Mouse (Mus musculus) stomach, embryonic 16.5 days (tissue): ENCODE measurements at regions not wholly inside any gene's neighbourhood (a gene's known extent, or its start where the extent isn't known, plus 50 kb on each side); places are given as distances from the start of the nearest gene placed in this dataset.

Experiments
- ATAC-seq: fragments of 200-750 bp; cut with Nextera tagmentation; 2 replicates; pipeline ENCODE4 v1.8.0; 2017; ENCODE audit warnings: moderate number of reproducible peaks, moderate TSS enrichment; ENCODE audit not compliant: insufficient read depth, low FRiP score
- H3K27ac ChIP-seq: fragments of 300-500 bp; sonication (generic); 2 replicates; pipeline ENCODE4 v1.5.1; 2014; ENCODE audit warnings: low read length
- H3K27me3 ChIP-seq: fragments of 300-500 bp; sonication (generic); 2 replicates; pipeline ENCODE4 v1.6.1; 2014; ENCODE audit warnings: low read length, control low read depth, mixed read lengths; ENCODE audit not compliant: control insufficient read depth, insufficient read depth
- H3K36me3 ChIP-seq: fragments of 300-500 bp; sonication (generic); 2 replicates; pipeline ENCODE4 v1.6.1; 2014; ENCODE audit warnings: low read length; ENCODE audit not compliant: control insufficient read depth, insufficient read depth
- H3K4me1 ChIP-seq: fragments of 300-500 bp; sonication (generic); 2 replicates; pipeline ENCODE4 v1.6.1; 2014; ENCODE audit warnings: low read length, control low read depth, mixed read lengths; ENCODE audit not compliant: control insufficient read depth, insufficient read depth
- H3K4me2 ChIP-seq: fragments of 300-500 bp; sonication (generic); 2 replicates; pipeline ENCODE4 v1.6.1; 2014; ENCODE audit warnings: low read depth, low read length, mixed read lengths
- H3K4me3 ChIP-seq: fragments of 300-500 bp; sonication (generic); replicated peaks from 2 replicates; pipeline ENCODE4 v1.5.1; 2014; ENCODE audit warnings: mild to moderate bottlenecking, low read length
- H3K9ac ChIP-seq: fragments of 300-500 bp; sonication (generic); 2 replicates; pipeline ENCODE4 v1.6.1; 2014; ENCODE audit warnings: low read length
- H3K9me3 ChIP-seq: fragments of 300-500 bp; sonication (generic); replicated peaks from 2 replicates; pipeline ENCODE4 v1.6.1; 2016; ENCODE audit warnings: low read length, control low read depth; ENCODE audit not compliant: control insufficient read depth
- WGBS: fragments of 180-500 bp; shearing (Covaris S2); extraction: QIAGEN DNeasy Blood & Tissue Kit; methylation state at CpG from one replicate; pipeline ENCODE4 v1.1.7; 2014; 5-methylcytosine and 5-hydroxymethylcytosine counted together

- WGBS = 90% methylated on average over 6 of the region's 6 CpGs
- ATAC-seq = no peak
- H3K27ac ChIP-seq = no peak overlapping the region
Measured at GRCm38 (mm10) chr16:24262701-24263100, 130.6 kb upstream of the Lpp start.

GRCm38 (mm10) chr16:24259711-24260230, 133.5 kb upstream of the Lpp start:
- H3K36me3 ChIP-seq = no peaks in the 10 kb centered on the region
- 52% methylated on average over 3 of the region's 3 CpGs for WGBS
- no peak overlapping the region for H3K27ac ChIP-seq
- H3K9me3 ChIP-seq = no peaks in the 10 kb centered on the region
- H3K4me3 ChIP-seq = no peak overlapping the region
- no peak for ATAC-seq
- no peak overlapping the region for H3K9ac ChIP-seq
- no peak overlapping the region for H3K4me2 ChIP-seq
- no peaks in the 10 kb centered on the region for H3K4me1 ChIP-seq
- H3K27me3 ChIP-seq = no peaks in the 10 kb centered on the region

More at GRCm38 (mm10) chr16:24262701-24263100, 130.6 kb upstream of the Lpp start:
- Histone ChIP-seq H3K4me3 (no peak overlapping the region), H3K4me2 (no peak overlapping the region), H3K36me3 (no peaks in the 10 kb centered on the region), H3K9ac (no peak overlapping the region), H3K4me1 (no peaks in the 10 kb centered on the region), H3K27me3 (no peaks in the 10 kb centered on the region), H3K9me3 (no peaks in the 10 kb centered on the region)

GRCm38 (mm10) chr16:24258991-24259390, 134.3 kb upstream of the Lpp start:
- H3K9ac ChIP-seq = no peak overlapping the region
- no peaks in the 10 kb centered on the region for H3K9me3 ChIP-seq
- H3K27me3 ChIP-seq = no peaks in the 10 kb centered on the region
- H3K4me2 ChIP-seq = no peak overlapping the region
- no peaks in the 10 kb centered on the region for H3K36me3 ChIP-seq
- H3K4me1 ChIP-seq = no peaks in the 10 kb centered on the region
- no peak overlapping the region for H3K4me3 ChIP-seq
- 19% methylated on average over 1 of the region's 1 CpGs for WGBS
- no peak for ATAC-seq
- no peak overlapping the region for H3K27ac ChIP-seq

- no peaks in the 10 kb centered on the region for H3K4me1 ChIP-seq
- H3K9ac ChIP-seq = no peak overlapping the region
- no peak overlapping the region; the same call in 1 of the 2 replicates for H3K27ac ChIP-seq
- no peaks in the 10 kb centered on the region for H3K9me3 ChIP-seq
- H3K4me2 ChIP-seq = no peak overlapping the region
- peak; percentile 47; the same call in 1 of the 2 replicates for ATAC-seq
- H3K27me3 ChIP-seq = no peaks in the 10 kb centered on the region
- 57% methylated on average over 10 of the region's 10 CpGs for WGBS
- no peak overlapping the region for H3K4me3 ChIP-seq
- no peaks in the 10 kb centered on the region for H3K36me3 ChIP-seq
Measured at GRCm38 (mm10) chr16:24255037-24255436, 138.3 kb upstream of the Lpp start.

- H3K27ac ChIP-seq = no peak overlapping the region
- no peaks in the 10 kb centered on the region for H3K4me1 ChIP-seq
- H3K9me3 ChIP-seq = no peaks in the 10 kb centered on the region
- no peak overlapping the region for H3K9ac ChIP-seq
- no peak for ATAC-seq
- no peaks in the 10 kb centered on the region for H3K27me3 ChIP-seq
- H3K4me3 ChIP-seq = no peak overlapping the region
- H3K4me2 ChIP-seq = no peak overlapping the region
- H3K36me3 ChIP-seq = no peaks in the 10 kb centered on the region
Measured at GRCm38 (mm10) chr16:24254590-24254989, 138.7 kb upstream of the Lpp start.

GRCm38 (mm10) chr16:24254143-24254542, 139.2 kb upstream of the Lpp start:
- no peak overlapping the region for H3K27ac ChIP-seq
- ATAC-seq = no peak
- no peak overlapping the region for H3K9ac ChIP-seq
- no peak overlapping the region for H3K4me2 ChIP-seq
- H3K36me3 ChIP-seq = no peaks in the 10 kb centered on the region
- no peak overlapping the region for H3K4me3 ChIP-seq
- 58% methylated on average over 4 of the region's 4 CpGs for WGBS
- no peaks in the 10 kb centered on the region for H3K9me3 ChIP-seq
- H3K27me3 ChIP-seq = no peaks in the 10 kb centered on the region
- H3K4me1 ChIP-seq = no peaks in the 10 kb centered on the region

- no peaks in the 10 kb centered on the region for H3K27me3 ChIP-seq
- H3K4me3 ChIP-seq = no peak overlapping the region
- no peaks in the 10 kb centered on the region for H3K36me3 ChIP-seq
- WGBS = 47% methylated on average over 5 of the region's 5 CpGs
- H3K27ac ChIP-seq = no peak overlapping the region
- no peak for ATAC-seq
- H3K4me2 ChIP-seq = no peak overlapping the region
- no peaks in the 10 kb centered on the region for H3K4me1 ChIP-seq
- no peaks in the 10 kb centered on the region for H3K9me3 ChIP-seq
- H3K9ac ChIP-seq = no peak overlapping the region
Measured at GRCm38 (mm10) chr16:24247291-24247690, 146.0 kb upstream of the Lpp start.

GRCm38 (mm10) chr16:24238075-24238555, 155.2 kb upstream of the Lpp start:
- H3K4me1 ChIP-seq = 0 out of 2 replicates have a peak, but pooled peaks cover 3% of the 10 kb centered on the region
- no peaks in the 10 kb centered on the region for H3K36me3 ChIP-seq
- H3K4me3 ChIP-seq = no peak overlapping the region
- no peak overlapping the region for H3K27ac ChIP-seq
- peak; percentile 37; the same call in 1 of the 2 replicates for ATAC-seq
- no peaks in the 10 kb centered on the region for H3K27me3 ChIP-seq
- no peak overlapping the region for H3K4me2 ChIP-seq
- no peak overlapping the region for H3K9ac ChIP-seq
- no peaks in the 10 kb centered on the region for H3K9me3 ChIP-seq
- WGBS = 56% methylated on average over 3 of the region's 3 CpGs

- 73% methylated on average over 3 of the region's 3 CpGs for WGBS
- Histone ChIP-seq H3K4me2 (no peak overlapping the region), H3K27me3 (no peaks in the 10 kb centered on the region), H3K36me3 (no peaks in the 10 kb centered on the region), H3K27ac (no peak overlapping the region), H3K4me1 (0 out of 2 replicates have a peak, but pooled peaks cover 3% of the 10 kb centered on the region), H3K9ac (no peak overlapping the region), H3K9me3 (no peaks in the 10 kb centered on the region), H3K4me3 (no peak overlapping the region)
- no peak for ATAC-seq
Measured at GRCm38 (mm10) chr16:24237425-24237824, 155.9 kb upstream of the Lpp start.
